Mouse (Mus musculus) heart, postnatal 0 days (tissue): ENCODE results near the gene Efna5. TPM values are rescaled to one million over a fixed set of nuclear protein-coding genes. Genes with fewer than 3 reads are reported as not detected.

Experiments
- ATAC-seq: fragments of 200-750 bp; cut with Nextera tagmentation; 2 replicates; pipeline ENCODE4 v1.8.0; 2017; ENCODE audit warnings: low read depth, moderate number of reproducible peaks, moderate library complexity; ENCODE audit not compliant: insufficient read depth
- DNase-seq: peaks from one replicate; pipeline ENCODE4 v3.0.0-alpha.2; 2016; ENCODE audit warnings: low spot score
- H3K27ac ChIP-seq: fragments of 300-500 bp; sonication (generic); 2 replicates; pipeline ENCODE4 v1.5.1; 2014; ENCODE audit warnings: low read depth, mild to moderate bottlenecking
- H3K27me3 ChIP-seq: fragments of 300-500 bp; sonication (generic); 2 replicates; pipeline ENCODE4 v1.6.1; 2014; ENCODE audit warnings: low read length, mixed read lengths; ENCODE audit not compliant: control insufficient read depth, insufficient read depth
- H3K36me3 ChIP-seq: fragments of 300-500 bp; sonication (generic); replicated peaks from 2 replicates; pipeline ENCODE4 v1.6.1; 2014; ENCODE audit warnings: low read length, mixed read lengths; ENCODE audit not compliant: control insufficient read depth, insufficient read depth
- H3K4me1 ChIP-seq: fragments of 300-500 bp; sonication (generic); 2 replicates; pipeline ENCODE4 v1.6.1; 2014; ENCODE audit warnings: antibody characterized with exemption; ENCODE audit not compliant: control insufficient read depth, insufficient read depth
- H3K4me2 ChIP-seq: fragments of 300-500 bp; sonication (generic); 2 replicates; pipeline ENCODE4 v1.6.1; 2014; ENCODE audit warnings: low read depth, mild to moderate bottlenecking, low read length, moderate library complexity
- H3K4me3 ChIP-seq: fragments of 300-500 bp; sonication (generic); 2 replicates; pipeline ENCODE4 v1.5.1; 2014; ENCODE audit warnings: low read depth, low read length
- H3K9ac ChIP-seq: fragments of 300-500 bp; sonication (generic); replicated peaks from 2 replicates; pipeline ENCODE4 v1.6.1; 2014; ENCODE audit warnings: low read depth, low read length, mixed read lengths
- H3K9me3 ChIP-seq: fragments of 300-500 bp; sonication (generic); replicated peaks from 2 replicates; pipeline ENCODE4 v1.6.1; 2016; ENCODE audit warnings: low read length; ENCODE audit not compliant: control insufficient read depth
- CTCF ChIP-seq: IDR thresholded peaks from 2 replicates; pipeline ENCODE4 v1.5.1; 2016; ENCODE audit warnings: antibody characterized with exemption, control low read depth, low read depth
- EP300 ChIP-seq: IDR thresholded peaks from 2 replicates; pipeline ENCODE4 v1.6.1; 2016; ENCODE audit warnings: antibody characterized with exemption, low read depth
- WGBS: fragments of 180-500 bp; shearing (Covaris S2); extraction: QIAGEN DNeasy Blood & Tissue Kit; methylation state at CpG from one replicate; pipeline ENCODE4 v1.1.7; 2014; 5-methylcytosine and 5-hydroxymethylcytosine counted together
- polyA plus RNA-seq: library from polyadenylated mRNA; unstranded; fragments of >200 nt; fragmentation: Nextera tagmentation; extraction: Ambion mirVana; gene quantifications from 2 replicates; pipeline ENCODE4 v1.2.1, GENCODE M21; 2015
- total RNA-seq: library from RNA; depleted of rRNA; stranded (reverse); fragments of >200 nt; gene quantifications from 2 replicates; pipeline ENCODE4 v1.2.3, GENCODE M21; 2014; ENCODE audit warnings: low replicate concordance

The Efna5 gene
- total and polyA plus RNA-seq, 2 experiments from 2014 or later: 3.7 to 16.2 TPM

- DNase-seq (no peak), ATAC-seq (no peak)
- H3K4me2 ChIP-seq: no peak overlapping the region
- 62% methylated on average over 12 of the region's 12 CpGs for WGBS
- H3K36me3 ChIP-seq: no peaks in the 10 kb centered on the region
- no peaks in the 10 kb centered on the region for H3K9me3 ChIP-seq
- H3K4me1 ChIP-seq: peaks cover 29% of the 10 kb centered on the region; the same call in 1 of the 2 replicates
- H3K27ac ChIP-seq: no peak overlapping the region
- H3K27me3 ChIP-seq: no peaks in the 10 kb centered on the region
- TF ChIP-seq EP300: no peak
- TF ChIP-seq CTCF: no peak
- H3K4me3 ChIP-seq: no peak overlapping the region
- H3K9ac ChIP-seq: no peak overlapping the region
Measured at GRCm38 (mm10) chr17:62657832-62658630, 223.1 kb downstream of the Efna5 start.

- Histone ChIP-seq H3K27ac (no peak overlapping the region), H3K4me2 (no peak overlapping the region), H3K4me1 (peaks cover 31% of the 10 kb centered on the region), H3K4me3 (no peak overlapping the region), H3K9me3 (no peaks in the 10 kb centered on the region), H3K36me3 (no peaks in the 10 kb centered on the region), H3K27me3 (no peaks in the 10 kb centered on the region), H3K9ac (no peak overlapping the region)
- WGBS: 81% methylated on average over 7 of the region's 7 CpGs
- ATAC-seq: no peak
- no peak for DNase-seq
- TF ChIP-seq CTCF (no peak), EP300 (no peak)
Measured at GRCm38 (mm10) chr17:62657051-62657450, 224.1 kb downstream of the Efna5 start.

DNA sequence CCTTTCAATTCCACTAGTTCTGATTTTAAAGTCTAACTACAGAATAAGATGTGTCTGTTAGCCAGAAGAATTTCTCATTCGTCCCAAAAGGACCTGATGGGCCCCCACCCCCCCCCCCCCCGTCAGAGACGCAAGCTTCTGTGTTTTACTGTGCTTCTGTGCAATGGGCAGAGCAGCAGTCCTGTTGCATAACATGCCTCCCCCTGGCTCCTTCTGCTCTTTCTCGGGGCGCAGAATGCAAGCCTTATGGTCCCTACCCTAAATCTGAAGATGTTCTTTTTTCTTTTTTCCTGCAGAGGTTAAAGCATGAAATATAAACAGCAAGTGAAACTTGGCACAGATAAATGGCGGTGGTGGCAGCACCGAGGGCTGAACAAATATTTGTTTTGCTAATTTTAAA is 224.5 kb downstream of the Efna5 start:
- ATAC-seq (no peak), DNase-seq (no peak)
- TF ChIP-seq EP300: no peak
- no peak overlapping the region for H3K9ac ChIP-seq
- no peaks in the 10 kb centered on the region for H3K36me3 ChIP-seq
- WGBS: 58% methylated on average over 7 of the region's 7 CpGs
- H3K27ac ChIP-seq: no peak overlapping the region
- H3K4me3 ChIP-seq: no peak overlapping the region
- peak overlapping the region; percentile 62 for H3K4me2 ChIP-seq
- H3K9me3 ChIP-seq: no peaks in the 10 kb centered on the region
- peaks cover 34% of the 10 kb centered on the region for H3K4me1 ChIP-seq
- no peaks in the 10 kb centered on the region for H3K27me3 ChIP-seq

DNA sequence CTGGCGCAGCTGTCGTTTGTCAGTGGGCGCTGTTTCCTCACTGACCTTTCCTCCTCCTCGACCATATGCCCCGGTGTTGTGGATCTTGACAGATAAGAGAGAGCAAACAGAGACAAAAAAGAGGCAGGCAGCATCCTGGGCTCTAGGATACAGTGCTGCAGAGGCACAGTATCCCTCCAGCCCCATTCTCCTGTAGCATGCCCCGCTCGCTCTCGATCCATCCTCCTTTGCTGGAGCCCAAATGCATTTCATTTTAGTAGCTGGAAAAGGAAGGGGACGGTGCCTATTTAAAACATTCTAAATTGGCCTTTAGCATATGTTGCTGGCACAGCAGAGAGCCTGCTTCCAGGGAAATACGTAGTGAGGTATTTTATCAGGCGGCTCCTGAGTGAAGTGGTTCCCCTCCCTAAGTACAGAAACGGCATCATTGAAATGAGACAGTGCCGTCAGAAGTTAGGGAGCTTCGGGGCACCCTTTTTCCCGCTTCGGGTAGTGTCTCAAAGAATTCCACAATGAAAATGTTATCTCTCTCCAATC is 225.2 kb downstream of the Efna5 start:
- peak; percentile 42 for DNase-seq
- H3K9me3 ChIP-seq: no peaks in the 10 kb centered on the region
- H3K9ac ChIP-seq: peak overlapping the region; percentile 42; the same call in 1 of the 2 replicates
- peak overlapping the region; percentile 62 for H3K4me2 ChIP-seq
- no peaks in the 10 kb centered on the region for H3K36me3 ChIP-seq
- whole genome bisulfite sequencing: 21% methylated on average over 16 of the region's 16 CpGs
- no peaks in the 10 kb centered on the region for H3K27me3 ChIP-seq
- peak overlapping the region; percentile 25; the same call in 1 of the 2 replicates for H3K27ac ChIP-seq
- peak; percentile 27; the same call in 1 of the 2 replicates for ATAC-seq
- H3K4me1 ChIP-seq: peaks cover 28% of the 10 kb centered on the region
- no peak for TF ChIP-seq CTCF
- TF ChIP-seq EP300: no peak
- peak overlapping the region; percentile 31 for H3K4me3 ChIP-seq

- no peak overlapping the region for H3K27ac ChIP-seq
- H3K4me1 ChIP-seq: peaks cover 14% of the 10 kb centered on the region
- ATAC-seq (no peak), DNase-seq (peak; percentile 46)
- no peak overlapping the region for H3K4me3 ChIP-seq
- no peaks in the 10 kb centered on the region for H3K9me3 ChIP-seq
- no peaks in the 10 kb centered on the region for H3K27me3 ChIP-seq
- WGBS: 50% methylated on average over 6 of the region's 6 CpGs
- H3K4me2 ChIP-seq: no peak overlapping the region
- H3K9ac ChIP-seq: no peak overlapping the region
- H3K36me3 ChIP-seq: no peaks in the 10 kb centered on the region
- TF ChIP-seq EP300 (no peak), CTCF (no peak)
Measured at GRCm38 (mm10) chr17:62652451-62652850, 228.7 kb downstream of the Efna5 start.
